Mouse (Mus musculus): ENCODE measurements around the gene Rbfox1. TPM values are rescaled to one million over a fixed set of nuclear protein-coding genes. Genes with fewer than 3 reads are reported as not detected.

The Rbfox1 gene
- total and polyA plus RNA-seq, 3 experiments, result not detected

- no peak for TF ChIP-seq TAL1 (conservative IDR thresholded peaks at IDR 0.05; ENCODE audit: low read depth, low read length)
- no peak for TF ChIP-seq POLR2AphosphoS5 (IDR thresholded peaks at IDR 0.05; ENCODE audit: insufficient replicate concordance, low read depth, low read length)
- TF ChIP-seq CTCF (IDR thresholded peaks at IDR 0.05; ENCODE audit: low read depth, low read length), result no peak
- no peak for TF ChIP-seq GATA1 (IDR thresholded peaks at IDR 0.05; ENCODE audit: borderline replicate concordance, low read length)
- no peak for TF ChIP-seq GATA2 (IDR thresholded peaks at IDR 0.05; ENCODE audit: borderline replicate concordance, low read depth, low read length)
- DNase-seq (ENCODE audit: low spot score) (no peak), ATAC-seq (ENCODE audit: extremely low read depth, insufficient number of reproducible peaks, low FRiP score, poor library complexity, severe bottlenecking) (no peak)
- no peaks in the 10 kb centered on the region for H3K27me3 ChIP-seq (ENCODE audit: insufficient read depth, low read length)
- 0 out of 2 replicates have a peak, but pooled peaks cover 2% of the 10 kb centered on the region for H3K9me3 ChIP-seq (replicated peaks)
- H3K4me3 ChIP-seq (ENCODE audit: low read depth, low read length), result no peak overlapping the region
- H3K36me3 ChIP-seq (replicated peaks), result no peaks in the 10 kb centered on the region
- no peaks in the 10 kb centered on the region for H3K4me1 ChIP-seq (ENCODE audit: insufficient read depth, low read depth, low read length)
Measured at GRCm38 (mm10) chr16:6736566-6736965, 851.4 kb downstream of the Rbfox1 start.

- Histone ChIP-seq H3K27me3 (ENCODE audit: insufficient read depth, low read length) (no peaks in the 10 kb centered on the region), H3K36me3 (replicated peaks) (no peaks in the 10 kb centered on the region), H3K4me1 (ENCODE audit: insufficient read depth, low read depth, low read length) (no peaks in the 10 kb centered on the region), H3K4me3 (ENCODE audit: low read depth, low read length) (no peak overlapping the region), H3K9me3 (replicated peaks) (0 out of 2 replicates have a peak, but pooled peaks cover 2% of the 10 kb centered on the region)
- no peak for TF ChIP-seq GATA2 (IDR thresholded peaks at IDR 0.05; ENCODE audit: borderline replicate concordance, low read depth, low read length)
- ATAC-seq (ENCODE audit: extremely low read depth, insufficient number of reproducible peaks, low FRiP score, poor library complexity, severe bottlenecking), result no peak
- DNase-seq (ENCODE audit: low spot score), result no peak
Measured at GRCm38 (mm10) chr16:6736998-6737397, 851.8 kb downstream of the Rbfox1 start.

- TF ChIP-seq GATA1 (IDR thresholded peaks at IDR 0.05; ENCODE audit: borderline replicate concordance, low read length) (no peak), CTCF (IDR thresholded peaks at IDR 0.05; ENCODE audit: low read depth, low read length) (no peak), TAL1 (conservative IDR thresholded peaks at IDR 0.05; ENCODE audit: low read depth, low read length) (no peak), GATA2 (IDR thresholded peaks at IDR 0.05; ENCODE audit: borderline replicate concordance, low read depth, low read length) (no peak), POLR2AphosphoS5 (IDR thresholded peaks at IDR 0.05; ENCODE audit: insufficient replicate concordance, low read depth, low read length) (no peak)
- no peaks in the 10 kb centered on the region for H3K36me3 ChIP-seq (replicated peaks)
- DNase-seq (ENCODE audit: low spot score) (no peak), ATAC-seq (ENCODE audit: extremely low read depth, insufficient number of reproducible peaks, low FRiP score, poor library complexity, severe bottlenecking) (no peak)
- H3K4me1 ChIP-seq (ENCODE audit: insufficient read depth, low read depth, low read length), result no peaks in the 10 kb centered on the region
- H3K9me3 ChIP-seq (replicated peaks), result peaks cover 4% of the 10 kb centered on the region; the same call in 1 of the 2 replicates
- no peaks in the 10 kb centered on the region for H3K27me3 ChIP-seq (ENCODE audit: insufficient read depth, low read length)
- no peak overlapping the region for H3K4me3 ChIP-seq (ENCODE audit: low read depth, low read length)
Measured at GRCm38 (mm10) chr16:6746116-6746515, 861.0 kb downstream of the Rbfox1 start.

GRCm38 (mm10) chr16:6750491-6750890 is 865.3 kb downstream of the Rbfox1 start:
- Histone ChIP-seq H3K4me3 (ENCODE audit: low read depth, low read length) (no peak overlapping the region), H3K9me3 (replicated peaks) (peaks cover 4% of the 10 kb centered on the region; the same call in 1 of the 2 replicates), H3K36me3 (replicated peaks) (no peaks in the 10 kb centered on the region), H3K27me3 (ENCODE audit: insufficient read depth, low read length) (no peaks in the 10 kb centered on the region), H3K4me1 (ENCODE audit: insufficient read depth, low read depth, low read length) (no peaks in the 10 kb centered on the region)
- DNase-seq (ENCODE audit: low spot score), result no peak
- TF ChIP-seq TAL1 (conservative IDR thresholded peaks at IDR 0.05; ENCODE audit: low read depth, low read length) (no peak), POLR2AphosphoS5 (IDR thresholded peaks at IDR 0.05; ENCODE audit: insufficient replicate concordance, low read depth, low read length) (no peak), GATA1 (IDR thresholded peaks at IDR 0.05; ENCODE audit: borderline replicate concordance, low read length) (no peak), GATA2 (IDR thresholded peaks at IDR 0.05; ENCODE audit: borderline replicate concordance, low read depth, low read length) (no peak), CTCF (IDR thresholded peaks at IDR 0.05; ENCODE audit: low read depth, low read length) (no peak)
- ATAC-seq (ENCODE audit: extremely low read depth, insufficient number of reproducible peaks, low FRiP score, poor library complexity, severe bottlenecking), result no peak

- no peaks in the 10 kb centered on the region for H3K36me3 ChIP-seq (replicated peaks)
- H3K4me1 ChIP-seq (ENCODE audit: insufficient read depth, low read depth, low read length), result no peaks in the 10 kb centered on the region
- no peak overlapping the region for H3K4me3 ChIP-seq (ENCODE audit: low read depth, low read length)
- TF ChIP-seq GATA2 (IDR thresholded peaks at IDR 0.05; ENCODE audit: borderline replicate concordance, low read depth, low read length) (no peak), CTCF (IDR thresholded peaks at IDR 0.05; ENCODE audit: low read depth, low read length) (no peak), POLR2AphosphoS5 (IDR thresholded peaks at IDR 0.05; ENCODE audit: insufficient replicate concordance, low read depth, low read length) (no peak), GATA1 (IDR thresholded peaks at IDR 0.05; ENCODE audit: borderline replicate concordance, low read length) (no peak), TAL1 (conservative IDR thresholded peaks at IDR 0.05; ENCODE audit: low read depth, low read length) (no peak)
- ATAC-seq (ENCODE audit: extremely low read depth, insufficient number of reproducible peaks, low FRiP score, poor library complexity, severe bottlenecking) (no peak), DNase-seq (ENCODE audit: low spot score) (no peak)
- 0 out of 2 replicates have a peak, but pooled peaks cover 6% of the 10 kb centered on the region for H3K9me3 ChIP-seq (replicated peaks)
- H3K27me3 ChIP-seq (ENCODE audit: insufficient read depth, low read length), result no peaks in the 10 kb centered on the region
Measured at GRCm38 (mm10) chr16:6754847-6755246, 869.7 kb downstream of the Rbfox1 start.

GRCm38 (mm10) chr16:6769495-6770237 is 884.5 kb downstream of the Rbfox1 start:
- TF ChIP-seq GATA1 (IDR thresholded peaks at IDR 0.05; ENCODE audit: borderline replicate concordance, low read length) (no peak), GATA2 (IDR thresholded peaks at IDR 0.05; ENCODE audit: borderline replicate concordance, low read depth, low read length) (no peak), TAL1 (conservative IDR thresholded peaks at IDR 0.05; ENCODE audit: low read depth, low read length) (no peak), POLR2AphosphoS5 (IDR thresholded peaks at IDR 0.05; ENCODE audit: insufficient replicate concordance, low read depth, low read length) (no peak)
- DNase-seq (ENCODE audit: low spot score) (no peak), ATAC-seq (ENCODE audit: extremely low read depth, insufficient number of reproducible peaks, low FRiP score, poor library complexity, severe bottlenecking) (no peak)
- H3K9me3 ChIP-seq (replicated peaks), result 0 out of 2 replicates have a peak, but pooled peaks cover 4% of the 10 kb centered on the region
- H3K4me1 ChIP-seq (ENCODE audit: insufficient read depth, low read depth, low read length), result no peaks in the 10 kb centered on the region
- H3K27me3 ChIP-seq (ENCODE audit: insufficient read depth, low read length), result no peaks in the 10 kb centered on the region
- no peak overlapping the region for H3K4me3 ChIP-seq (ENCODE audit: low read depth, low read length)
- H3K36me3 ChIP-seq (replicated peaks), result no peaks in the 10 kb centered on the region
